Mouse (Mus musculus) right cerebral cortex, adult 2 months (tissue): ENCODE measurements around the gene Prom1.

ENCODE experiments used
- DNase-seq, 2 experiments: peaks; one replicate each; pipeline ENCODE4 v3.0.0; 2021 to 2022; ENCODE audit warnings: low spot score in 2 of 2

Gene Prom1

GRCm38 (mm10) chr5:44080276-44081054 is 21.4 kb downstream of the Prom1 start:
- DNase-seq = no peak

DNA sequence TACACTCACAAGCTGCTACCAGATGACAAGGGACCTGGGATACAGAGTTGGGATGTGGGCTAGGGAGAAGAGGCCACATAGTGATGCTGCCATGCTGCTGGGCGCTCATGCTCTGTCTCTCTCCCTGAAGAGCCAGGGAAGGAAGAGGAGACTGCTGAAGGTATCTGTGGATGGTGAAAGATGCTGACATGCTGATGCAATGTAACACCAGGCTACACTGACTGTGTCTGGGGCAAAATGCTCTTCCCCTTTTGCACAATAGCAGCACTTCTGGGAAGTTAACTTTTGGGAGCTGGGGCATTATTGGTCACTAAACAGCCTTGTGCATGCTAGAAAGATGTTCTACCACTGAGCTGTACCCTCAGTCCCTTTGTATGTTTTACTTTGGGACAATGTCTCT is 26.4 kb downstream of the Prom1 start:
- DNase-seq = no peak

GRCm38 (mm10) chr5:44073634-44074033 is 28.2 kb downstream of the Prom1 start:
- no peak for DNase-seq

GRCm38 (mm10) chr5:44070529-44071133 is 31.2 kb downstream of the Prom1 start:
- DNase-seq = no peak

DNA sequence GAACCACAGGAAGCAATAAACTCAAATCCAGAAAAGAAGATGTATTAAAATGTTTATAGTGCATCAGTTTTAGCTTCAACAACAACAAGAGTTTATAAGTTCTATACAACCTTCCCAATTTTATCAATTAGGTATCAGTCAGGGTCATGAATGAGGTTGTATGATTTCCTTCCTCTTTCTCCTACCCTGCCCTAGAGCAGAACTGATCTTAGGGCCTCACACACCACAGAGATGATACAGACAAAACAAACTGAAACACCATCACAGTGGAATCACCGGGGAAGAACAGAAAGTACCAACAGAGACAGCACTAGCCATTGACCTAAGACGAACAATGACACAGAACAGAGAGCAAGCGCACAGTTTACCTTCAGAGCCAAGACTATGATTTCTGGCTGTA is 43.6 kb downstream of the Prom1 start:
- DNase-seq = no peak

- DNase-seq = no peak
These were observed 51.6 kb downstream of the Prom1 start for GRCm38 (mm10) chr5:44050213-44050612.

DNA sequence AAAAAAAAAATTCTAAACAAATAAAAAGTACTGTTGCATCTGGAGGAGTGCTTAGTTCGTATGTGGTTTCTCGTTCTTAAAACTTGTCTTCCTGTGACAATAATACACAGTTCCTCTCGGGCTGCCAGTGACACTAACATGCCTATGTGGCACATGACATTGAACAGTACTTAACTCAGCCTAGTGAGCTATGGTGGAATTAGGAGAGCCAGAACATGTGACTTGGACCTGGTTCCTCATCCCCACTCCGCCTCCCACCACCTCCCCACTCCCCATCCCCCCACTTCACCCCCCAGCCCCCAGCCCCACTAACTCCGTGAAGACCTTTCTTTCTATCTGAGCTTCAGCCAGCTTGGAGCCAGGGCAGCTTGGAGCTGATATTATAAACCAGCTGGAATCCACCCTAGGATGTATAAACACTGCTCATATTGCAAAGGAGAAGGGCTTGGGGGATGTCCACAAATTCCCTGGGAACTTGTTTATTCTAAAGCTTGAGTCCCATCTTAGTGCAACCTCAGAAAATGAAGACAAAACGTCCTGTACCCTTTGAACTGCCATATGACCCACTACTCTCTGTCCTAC is 52.3 kb downstream of the Prom1 start:
- no peak for DNase-seq

DNA sequence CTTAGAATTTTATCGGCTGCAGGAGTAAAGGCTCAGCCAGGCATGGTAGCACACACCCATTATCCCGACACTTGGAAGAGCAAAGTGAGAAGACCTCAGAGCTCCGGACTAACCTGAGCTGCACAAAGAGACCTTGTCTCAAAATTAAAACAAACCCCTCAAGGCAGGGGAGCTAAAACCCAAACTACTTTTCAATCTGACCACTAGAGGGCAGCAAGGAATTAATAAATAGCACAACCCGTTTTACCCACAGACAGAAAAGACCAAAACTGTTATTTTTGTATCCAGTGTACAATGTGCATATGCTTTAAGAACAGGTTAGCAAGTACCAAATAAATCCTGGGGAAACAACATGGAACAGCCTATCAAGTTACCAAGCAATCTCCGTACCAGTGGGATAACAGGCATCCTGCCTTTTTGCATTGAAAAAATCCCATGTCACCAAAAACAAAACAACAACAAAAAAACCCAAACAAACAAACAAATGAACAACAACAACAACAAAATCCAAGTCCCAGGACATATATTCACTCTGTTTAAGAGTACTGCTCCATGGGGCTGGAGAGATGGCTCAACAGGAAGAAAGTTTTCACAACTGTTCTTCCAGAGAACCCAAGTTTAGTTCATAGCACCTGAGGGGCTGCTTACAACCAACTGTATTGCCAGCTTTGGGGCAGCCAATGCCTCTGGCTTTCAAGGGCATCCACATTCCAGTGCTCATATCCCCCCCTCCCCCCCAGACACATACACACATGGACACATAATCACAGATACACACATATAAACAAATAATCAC is 53.1 kb downstream of the Prom1 start:
- peak in 1 of 2 experiments; percentile 7 for DNase-seq

GRCm38 (mm10) chr5:44041725-44042124 is 60.1 kb downstream of the Prom1 start:
- DNase-seq = no peak

- no peak for DNase-seq
These were observed 60.8 kb downstream of the Prom1 start for GRCm38 (mm10) chr5:44041056-44041455.

- DNase-seq = no peak
These were observed 103.4 kb downstream of the Prom1 start for GRCm38 (mm10) chr5:43998295-43998989.

- no peak for DNase-seq
These were observed 104.2 kb downstream of the Prom1 start for GRCm38 (mm10) chr5:43997626-43998025.

- no peak for DNase-seq
These were observed 105.7 kb downstream of the Prom1 start for GRCm38 (mm10) chr5:43996162-43996561.

DNA sequence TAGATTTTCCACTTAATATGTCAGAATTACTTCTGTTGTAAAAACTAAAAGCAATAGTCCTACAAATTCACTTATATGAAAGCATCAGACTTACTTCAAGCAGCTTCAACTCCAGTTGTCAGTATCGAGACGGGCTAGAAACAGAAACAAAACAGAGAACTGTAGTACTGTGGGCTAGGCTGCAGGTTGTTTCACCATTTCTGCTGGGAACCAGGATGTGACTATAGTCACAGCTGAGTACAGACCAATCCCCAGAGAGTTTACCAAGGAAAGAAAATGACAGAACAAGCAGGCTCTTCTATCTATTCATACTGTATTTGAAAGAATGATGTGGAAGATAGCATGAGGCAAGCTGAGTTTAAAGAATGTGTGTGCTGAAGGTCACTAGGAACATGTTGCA is 106.9 kb downstream of the Prom1 start:
- no peak for DNase-seq

DNA sequence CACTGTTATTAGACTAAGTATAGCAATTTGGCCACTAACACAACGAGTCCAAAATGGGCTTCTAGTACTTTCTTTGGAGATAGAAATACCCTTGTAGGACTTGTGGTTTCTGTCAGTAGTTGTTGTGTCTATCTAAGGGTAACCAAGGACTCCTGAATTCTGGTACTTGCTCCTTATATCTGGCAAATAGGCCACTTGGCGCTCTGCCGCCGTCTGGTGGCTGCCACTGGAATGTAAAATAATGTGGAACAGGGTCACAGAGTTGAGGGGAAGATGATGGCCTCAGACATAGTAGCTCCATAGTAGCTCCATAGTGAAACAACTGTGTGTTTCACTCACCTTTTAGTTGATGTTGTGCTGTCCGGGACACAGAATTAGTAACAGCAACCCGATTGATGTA is 111.5 kb downstream of the Prom1 start:
- DNase-seq = peak; percentile 39 to 50

GRCm38 (mm10) chr5:43989017-43989416 is 112.8 kb downstream of the Prom1 start:
- DNase-seq = no peak

DNA sequence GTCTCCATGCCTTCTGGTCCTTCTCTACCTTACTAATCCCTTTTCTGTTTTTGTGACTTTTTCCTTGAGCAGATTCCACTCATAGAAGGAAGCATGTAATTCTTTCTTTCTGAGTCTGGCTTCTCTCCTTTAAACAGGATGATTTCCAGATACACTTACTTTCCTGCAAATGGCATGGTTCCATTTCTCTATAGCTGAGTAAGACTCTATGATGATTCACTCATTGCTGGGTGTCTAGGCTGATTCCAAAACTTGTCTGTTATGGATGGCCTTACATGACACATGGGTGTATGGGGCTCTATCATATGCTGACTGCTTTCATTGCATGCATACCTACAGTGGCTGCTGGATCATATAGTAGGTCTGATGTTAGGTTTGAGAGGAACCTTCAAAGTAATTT is 115.6 kb downstream of the Prom1 start:
- no peak for DNase-seq

- DNase-seq = no peak
These were observed 118.9 kb downstream of the Prom1 start for GRCm38 (mm10) chr5:43982896-43983295.

DNA sequence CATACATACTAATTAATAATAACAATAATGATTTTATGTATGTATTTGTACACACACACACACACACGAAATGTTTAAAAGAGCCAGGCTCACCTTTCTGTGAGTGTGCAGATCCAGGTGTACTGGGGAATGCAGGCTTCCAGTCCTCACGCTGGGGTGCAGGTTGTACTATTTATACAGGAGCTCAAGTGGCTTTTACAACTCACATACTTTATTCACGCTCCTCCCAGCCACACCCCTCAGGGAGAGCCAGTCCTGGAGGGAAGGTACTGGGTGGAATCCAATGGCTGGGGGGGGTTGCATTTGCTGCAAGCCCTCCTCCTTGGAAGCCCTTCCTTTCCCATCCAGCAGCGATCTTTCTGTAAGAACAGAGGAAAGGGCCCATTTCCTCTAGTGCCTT is 120.2 kb downstream of the Prom1 start, which contains the start of gene Fgfbp1:
Gene Fgfbp1, minus strand, starts transcription at position 160 of the 400 bp plus-strand sequence.
- no peak for DNase-seq

- no peak for DNase-seq
These were observed 121.4 kb downstream of the Prom1 start for GRCm38 (mm10) chr5:43980397-43980796.

- no peak for DNase-seq
These were observed 124.8 kb downstream of the Prom1 start for GRCm38 (mm10) chr5:43976821-43977561.
